Mouse (Mus musculus): ENCODE results near the gene Cdk14.

The Cdk14 gene

DNA sequence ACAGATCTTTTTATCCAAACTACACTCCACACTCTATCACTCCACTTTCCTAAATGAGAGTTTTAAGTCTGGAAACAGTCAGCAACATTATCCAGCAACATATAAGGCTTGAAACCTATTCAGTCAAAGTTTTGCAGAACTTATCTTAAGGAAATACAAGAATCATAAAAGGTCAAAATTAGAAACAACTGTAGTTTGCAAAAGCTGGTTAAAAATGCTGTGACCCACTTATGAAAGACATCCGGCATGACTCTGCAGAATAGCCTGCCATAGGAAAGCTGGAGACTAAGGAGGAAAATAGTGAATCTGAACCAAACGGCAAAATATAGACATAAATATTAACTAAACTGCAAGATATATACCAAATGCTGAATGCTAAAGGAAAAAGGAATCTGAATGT is 566.6 kb downstream of the Cdk14 start:
- DNase-seq (ENCODE audit: low spot score in 2 of 2): no peak

GRCm38 (mm10) chr5:4852711-4853320 is 567.3 kb downstream of the Cdk14 start:
- no peak for DNase-seq (ENCODE audit: low spot score in 2 of 2)

DNA sequence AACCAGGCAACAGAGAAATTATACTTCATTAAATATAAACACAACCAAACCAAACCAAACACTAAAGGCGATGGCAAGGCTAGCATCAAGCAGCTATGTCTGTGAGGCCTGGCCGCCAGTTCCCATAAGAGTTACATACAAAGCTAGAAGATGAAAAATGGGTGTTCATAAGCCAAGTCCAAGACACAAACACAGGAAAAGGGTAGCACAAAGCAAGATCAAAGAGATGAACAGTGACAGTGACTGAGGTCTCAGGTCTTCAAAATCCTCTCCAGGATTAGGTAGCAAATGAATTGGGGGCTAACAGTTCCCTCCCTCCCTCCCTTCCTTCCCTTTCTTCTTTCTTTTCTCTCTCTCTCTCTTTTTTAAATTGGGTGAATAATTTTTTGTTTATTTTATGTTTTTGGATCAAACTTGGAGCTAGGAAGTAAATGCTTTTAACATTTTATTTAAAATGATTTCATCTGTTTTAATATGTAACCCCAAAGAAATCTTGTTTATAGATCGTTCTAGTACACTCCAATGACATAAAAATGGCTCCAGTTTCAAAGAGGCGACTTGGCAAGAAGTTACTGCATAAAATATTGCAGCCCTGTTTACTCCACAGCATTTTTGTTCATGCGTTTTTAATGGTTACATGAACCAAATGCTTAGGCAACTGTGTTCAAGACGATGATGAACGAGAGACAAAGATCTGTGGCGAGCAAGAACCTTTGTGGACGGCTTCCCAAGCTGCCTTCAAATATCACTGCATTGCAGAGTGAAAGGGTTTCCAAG is 568.0 kb downstream of the Cdk14 start:
- no peak for DNase-seq (ENCODE audit: low spot score in 2 of 2)

DNA sequence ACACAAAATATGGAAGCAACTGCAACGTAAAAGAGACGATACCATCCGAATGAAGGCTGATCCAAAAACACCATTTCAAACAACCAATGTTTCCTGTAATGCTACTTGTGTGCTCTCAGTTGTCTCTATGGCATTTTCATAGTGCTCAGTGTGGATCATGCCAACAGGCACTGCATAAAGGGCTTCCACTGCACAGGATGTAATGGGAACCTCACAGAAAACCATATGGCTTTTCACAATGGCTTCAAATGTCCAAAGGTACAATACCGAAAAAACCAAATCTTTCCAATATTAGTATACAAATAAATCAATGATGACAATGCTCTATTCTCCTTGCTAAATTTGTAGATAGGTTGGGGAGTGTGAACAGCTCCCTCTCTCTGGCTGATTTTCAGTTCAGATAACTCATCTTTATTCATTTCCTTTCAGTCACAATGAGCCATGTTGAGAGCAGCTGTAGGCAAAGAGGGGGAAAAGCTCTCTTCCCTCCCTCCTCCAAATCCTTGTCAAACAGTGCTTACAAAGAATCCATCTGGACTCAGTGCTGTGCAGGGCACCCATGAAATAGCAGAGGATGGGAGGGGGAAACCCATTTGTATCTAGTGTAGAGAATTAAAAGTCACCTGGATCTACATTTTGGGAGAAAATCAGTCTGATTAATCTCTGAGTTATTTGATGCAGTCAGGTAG is 568.7 kb downstream of the Cdk14 start:
- no peak for DNase-seq (ENCODE audit: low spot score in 2 of 2)

- no peak for DNase-seq (ENCODE audit: low spot score in 2 of 2)
These were observed 585.2 kb downstream of the Cdk14 start for GRCm38 (mm10) chr5:4834819-4835480.

- DNase-seq (ENCODE audit: low spot score in 2 of 2): no peak
These were observed 586.2 kb downstream of the Cdk14 start for GRCm38 (mm10) chr5:4833940-4834339.

DNA sequence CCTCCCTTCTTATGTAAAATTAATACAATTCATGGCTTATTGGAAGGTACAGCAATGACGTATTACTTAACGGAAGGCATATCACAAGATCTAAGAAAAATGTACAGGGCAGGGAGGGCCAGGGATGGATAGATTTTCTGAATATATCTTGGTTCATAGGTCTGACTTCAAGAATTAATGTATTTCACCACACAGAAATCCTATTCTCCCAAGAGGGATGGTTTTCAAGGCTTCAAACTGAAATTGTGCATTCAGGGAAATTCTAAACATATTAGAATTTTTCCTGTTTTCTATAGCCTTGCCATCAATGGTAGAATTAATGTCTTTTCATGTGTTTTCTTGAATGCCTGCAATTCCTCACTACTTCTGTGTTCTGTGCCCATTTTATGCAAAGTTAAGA is 593.2 kb downstream of the Cdk14 start:
- DNase-seq (ENCODE audit: low spot score in 2 of 2): no peak

DNA sequence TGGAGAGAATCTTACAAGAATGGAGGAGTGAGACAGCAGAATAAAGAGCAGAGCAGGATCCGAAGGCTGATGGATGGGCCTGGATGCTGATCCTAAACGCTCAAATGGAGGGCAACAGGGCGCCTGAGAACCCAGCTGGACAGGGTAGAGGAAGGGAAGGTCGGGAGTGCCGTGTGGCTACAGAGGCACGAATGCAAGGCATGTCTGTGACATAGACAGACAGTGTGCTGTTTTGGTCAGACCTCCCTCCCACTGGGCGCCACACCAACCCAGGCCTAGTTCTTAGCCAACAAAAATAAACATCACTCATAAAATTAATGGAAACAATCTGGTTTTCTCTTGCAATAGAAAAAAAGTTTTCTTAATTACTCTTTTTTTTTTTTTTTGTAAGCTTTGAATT is 594.2 kb downstream of the Cdk14 start:
- no peak for DNase-seq (ENCODE audit: low spot score in 2 of 2)

GRCm38 (mm10) chr5:4825076-4825475 is 595.0 kb downstream of the Cdk14 start:
- no peak for DNase-seq (ENCODE audit: low spot score in 2 of 2)

DNA sequence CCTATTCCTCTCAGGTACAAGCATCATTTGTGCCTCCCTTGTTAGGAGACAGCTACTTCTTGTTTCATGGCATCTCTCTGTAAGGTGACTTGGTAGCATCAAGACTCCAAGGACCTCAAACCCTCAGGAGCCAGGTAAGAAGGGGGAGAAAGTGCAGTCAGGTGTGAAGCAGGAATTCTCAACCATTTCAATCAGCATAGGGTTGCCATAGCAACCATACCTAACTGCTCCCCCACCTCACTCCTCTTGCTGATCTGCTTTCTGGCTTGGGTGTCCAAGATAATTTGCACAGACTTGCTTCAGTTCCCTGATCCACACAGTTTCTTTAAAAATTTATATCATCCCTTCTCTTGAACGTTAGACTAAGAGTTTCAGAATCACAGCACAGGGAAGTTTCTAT is 595.9 kb downstream of the Cdk14 start:
- DNase-seq (ENCODE audit: low spot score in 2 of 2): no peak

DNA sequence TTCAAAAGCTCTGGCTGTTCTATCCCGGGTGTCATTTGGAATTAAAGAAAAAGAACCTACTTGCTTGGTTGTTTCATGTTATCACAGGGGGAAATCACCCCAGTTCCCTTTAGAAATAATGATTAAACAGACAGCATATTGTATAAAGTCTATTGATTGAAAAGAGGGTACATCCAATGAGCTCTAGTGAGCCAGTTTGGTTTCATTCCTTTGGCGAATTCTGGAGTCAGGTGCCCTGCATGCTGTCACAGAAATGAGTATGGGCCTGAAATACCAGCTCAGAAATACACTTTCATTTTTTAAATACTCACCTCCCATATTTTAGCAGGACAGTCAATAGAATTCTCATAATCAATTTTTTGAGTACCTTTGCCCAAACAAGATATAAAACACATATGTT is 598.1 kb downstream of the Cdk14 start:
- DNase-seq (ENCODE audit: low spot score in 2 of 2): no peak

DNA sequence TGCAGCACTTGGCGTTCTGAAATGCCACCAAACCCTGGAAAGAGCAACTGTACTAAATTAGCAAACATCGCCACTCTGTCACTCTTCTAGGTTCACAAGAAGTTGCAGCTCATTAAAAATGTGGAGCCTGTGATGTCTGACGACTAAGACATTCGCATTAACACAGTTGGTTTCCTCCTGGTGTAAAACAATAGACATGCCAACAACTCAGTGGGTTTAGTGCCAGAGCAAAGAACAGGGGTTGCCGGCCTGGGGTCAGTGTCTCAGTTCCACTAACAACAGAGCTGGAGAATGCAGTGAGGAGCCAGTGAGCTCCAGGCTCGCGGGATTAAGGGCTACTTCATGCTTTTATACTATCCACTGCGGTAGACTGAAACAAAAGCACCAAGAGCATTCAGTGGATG is 598.7 kb downstream of the Cdk14 start:
- DNase-seq (ENCODE audit: low spot score in 2 of 2): no peak

DNA sequence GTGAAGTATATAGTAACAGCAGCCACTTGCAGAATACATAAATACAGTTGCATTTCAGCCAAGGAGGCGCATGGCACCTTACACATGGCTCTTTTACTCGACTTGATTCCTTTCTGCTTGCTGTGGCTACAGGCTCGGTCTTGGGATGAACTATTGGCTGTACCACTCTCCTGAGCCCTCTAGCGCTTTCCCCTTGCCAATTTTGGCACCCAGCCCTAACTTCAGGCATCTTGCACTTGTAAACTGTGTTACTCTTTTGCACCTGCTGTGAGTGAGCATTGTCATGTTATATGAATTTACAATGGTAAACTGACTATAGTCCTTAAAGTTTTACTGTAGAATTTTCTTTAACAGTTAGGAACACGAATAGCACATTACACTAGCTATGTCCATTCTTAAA is 603.1 kb downstream of the Cdk14 start:
- DNase-seq (ENCODE audit: low spot score in 2 of 2): no peak

GRCm38 (mm10) chr5:4814465-4815204 is 605.5 kb downstream of the Cdk14 start:
- no peak for DNase-seq (ENCODE audit: low spot score in 2 of 2)

DNA sequence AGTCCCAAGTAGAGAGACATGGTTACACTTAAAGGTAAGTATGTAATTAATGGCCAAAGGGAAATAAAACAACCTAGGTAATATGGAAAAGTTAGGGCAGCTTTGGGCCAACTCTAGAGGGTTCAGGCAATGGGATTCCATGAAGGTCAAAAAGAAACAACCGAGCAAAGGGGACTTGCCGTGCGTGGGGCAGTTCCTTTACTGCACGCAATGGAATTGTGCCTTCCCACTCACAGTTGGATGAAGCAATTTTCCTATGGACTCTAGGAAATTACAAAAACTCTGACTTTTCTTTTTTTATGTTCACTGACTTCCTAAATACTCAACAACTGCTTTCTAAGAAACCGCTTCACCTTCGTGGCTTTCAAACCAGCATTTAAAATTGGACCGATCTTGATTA is 606.8 kb downstream of the Cdk14 start:
- no peak for DNase-seq (ENCODE audit: low spot score in 2 of 2)

- DNase-seq (ENCODE audit: low spot score in 2 of 2): no peak
These were observed 607.9 kb downstream of the Cdk14 start for GRCm38 (mm10) chr5:4812036-4812729.

- no peak for DNase-seq (ENCODE audit: low spot score in 2 of 2)
These were observed 614.9 kb downstream of the Cdk14 start for GRCm38 (mm10) chr5:4805228-4805627.

DNA sequence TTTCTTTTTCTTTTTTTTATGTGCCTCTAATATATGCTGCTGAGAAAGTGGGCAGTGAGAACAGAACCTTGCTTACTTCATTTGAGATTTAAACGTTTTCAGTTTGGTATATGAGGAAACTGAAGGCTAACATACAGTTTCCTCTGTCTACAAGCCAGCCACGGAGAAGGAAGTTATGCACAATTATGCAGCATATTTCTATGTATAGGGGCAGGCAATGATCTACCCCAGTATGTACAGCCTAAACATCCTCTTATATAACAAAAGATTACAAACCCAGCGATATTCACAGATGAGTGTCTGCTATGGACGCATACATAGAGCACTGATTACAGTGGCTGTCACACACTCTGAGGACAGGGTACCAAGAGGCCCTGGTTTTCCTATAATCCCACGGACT is 616.4 kb downstream of the Cdk14 start:
- no peak for DNase-seq (ENCODE audit: low spot score in 2 of 2)

DNA sequence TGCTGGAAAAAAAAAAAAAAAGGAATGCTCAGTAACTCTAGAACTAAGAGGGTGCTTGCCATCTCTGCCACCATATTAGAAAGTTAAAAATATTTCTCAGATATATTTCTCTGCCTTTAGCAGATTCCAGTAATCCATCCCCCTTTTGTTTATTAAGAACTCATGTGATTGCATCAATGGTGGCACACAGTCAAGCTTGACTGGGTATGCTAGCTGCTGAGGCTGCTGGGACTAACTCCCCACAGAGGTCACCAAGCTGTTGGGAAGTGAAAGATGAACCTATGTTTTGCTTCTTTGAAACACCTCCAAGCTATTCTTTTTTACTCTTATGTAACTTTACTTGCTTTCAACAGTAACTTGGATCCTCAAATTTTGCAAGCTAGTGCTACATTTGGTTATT is 618.1 kb downstream of the Cdk14 start:
- DNase-seq (ENCODE audit: low spot score in 2 of 2): no peak

DNA sequence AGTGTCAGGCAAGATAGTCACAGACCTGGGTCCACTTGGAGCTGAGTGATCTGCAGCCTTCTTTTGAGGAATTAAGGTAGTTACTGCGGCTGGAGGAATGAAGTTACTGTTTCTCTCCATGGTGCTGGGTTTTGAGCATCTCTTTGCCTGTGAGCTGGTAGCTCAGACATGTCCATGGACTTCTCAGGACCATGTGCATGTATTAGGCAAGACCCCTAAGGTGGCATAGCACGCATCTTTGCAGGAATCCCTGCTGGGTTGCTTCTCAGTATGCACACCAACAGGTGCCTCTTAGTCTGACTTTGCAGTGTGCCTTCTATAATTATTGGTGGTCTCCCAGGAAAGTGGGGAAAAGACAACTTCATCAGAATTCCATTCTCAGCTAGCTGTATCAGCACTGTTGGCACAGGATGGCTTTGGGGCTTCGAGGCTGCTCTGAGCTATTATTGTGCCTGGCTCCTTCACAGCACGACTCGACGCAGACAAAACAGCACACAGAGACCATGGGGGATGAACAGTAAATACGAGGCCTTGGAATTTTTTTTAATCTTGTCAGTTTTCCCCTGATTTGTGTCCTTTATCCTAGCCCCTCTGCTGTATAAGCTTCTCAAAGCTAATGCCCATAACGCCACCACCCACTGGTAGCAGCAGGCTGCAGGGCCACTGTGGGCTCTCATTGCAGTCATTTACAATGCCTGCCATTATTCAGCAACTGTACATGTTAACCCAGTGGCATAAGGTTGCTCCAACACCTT is 618.8 kb downstream of the Cdk14 start:
- no peak for DNase-seq (ENCODE audit: low spot score in 2 of 2)
